Mouse (Mus musculus) mouse trophoblast stem cell (cell line): ENCODE results near the gene Galnt18.

Experiments used
- in situ Hi-C, 2 experiments: fragments of 300-500 bp; cut with MseI, MboI; formaldehyde crosslinking; loops; 2 replicates in 1 of 2; 3 replicates in 1 of 2; pipeline ENCODE4 v1.15.1; 2025

Galnt18 gene

DNA sequence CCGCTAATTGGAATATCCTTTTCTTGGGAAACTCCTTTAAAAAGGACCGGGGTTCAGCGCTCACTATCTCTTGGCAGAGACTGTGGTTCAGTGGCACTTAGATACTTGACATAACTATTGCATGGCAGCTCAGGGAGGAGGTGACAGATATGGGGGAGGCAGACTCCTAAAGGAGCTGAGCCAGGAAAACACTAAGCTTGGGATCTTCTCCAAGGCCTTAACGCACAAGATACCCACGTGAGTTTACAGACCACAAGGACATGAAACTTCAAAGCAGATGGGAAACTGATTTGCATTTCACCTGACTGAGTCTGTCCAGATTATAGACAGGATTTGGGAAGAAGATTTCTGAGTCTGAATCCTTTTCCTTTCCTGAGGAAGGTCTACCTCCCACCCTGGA is 141.3 kb downstream of the Galnt18 start:
- in situ Hi-C loops, result no loop called here

DNA sequence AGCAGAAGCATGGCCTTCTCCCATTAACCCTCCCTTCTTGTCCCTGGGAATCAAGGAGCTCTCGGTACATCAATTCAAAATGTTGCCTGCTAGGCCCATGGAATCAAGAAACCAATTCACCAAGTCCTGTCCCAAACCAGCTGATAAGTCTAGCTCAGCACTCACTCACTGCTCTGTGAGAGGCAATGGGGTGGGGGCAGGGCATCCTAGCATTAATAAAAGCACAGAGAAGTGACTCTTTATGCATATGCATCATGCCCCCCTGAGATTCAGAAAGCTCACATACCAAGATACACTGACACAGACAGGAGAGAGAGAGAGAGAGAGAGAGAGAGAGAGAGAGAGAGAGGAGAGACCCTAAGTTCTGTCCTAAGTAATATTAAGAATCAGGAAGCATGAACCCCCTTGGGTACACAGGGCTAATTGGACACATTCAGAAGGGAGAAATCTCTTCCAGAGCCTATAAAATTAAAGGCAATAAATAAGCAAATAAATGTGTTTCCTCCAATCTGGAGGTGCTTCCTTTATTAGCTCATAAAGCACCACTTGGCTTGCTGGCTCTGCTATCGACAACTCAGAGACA is 141.8 kb downstream of the Galnt18 start:
- in situ Hi-C loops, result no loop called here

- in situ Hi-C loops, result no loop called here
Measured at GRCm38 (mm10) chr7:111636503-111636902, 143.3 kb downstream of the Galnt18 start.

DNA sequence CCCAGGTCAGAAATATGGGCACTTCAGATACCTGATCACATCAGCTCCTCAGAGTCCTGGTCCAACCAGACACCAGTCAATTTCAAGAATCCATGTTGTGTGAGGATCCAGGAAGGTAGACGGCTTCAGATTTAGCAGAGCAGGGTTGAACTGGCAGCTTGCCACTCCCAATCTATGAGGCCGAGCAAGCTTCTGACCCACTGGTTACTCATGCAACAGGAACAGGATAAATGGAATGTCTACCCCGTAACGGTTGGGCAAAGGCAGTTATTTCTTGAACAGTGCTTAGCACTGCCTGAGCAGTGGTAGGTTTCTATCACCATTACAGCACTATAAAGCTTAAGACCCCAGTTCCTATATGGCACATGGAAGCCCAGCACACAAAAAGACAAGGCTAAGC is 148.5 kb downstream of the Galnt18 start:
- in situ Hi-C loops, result no loop called here

DNA sequence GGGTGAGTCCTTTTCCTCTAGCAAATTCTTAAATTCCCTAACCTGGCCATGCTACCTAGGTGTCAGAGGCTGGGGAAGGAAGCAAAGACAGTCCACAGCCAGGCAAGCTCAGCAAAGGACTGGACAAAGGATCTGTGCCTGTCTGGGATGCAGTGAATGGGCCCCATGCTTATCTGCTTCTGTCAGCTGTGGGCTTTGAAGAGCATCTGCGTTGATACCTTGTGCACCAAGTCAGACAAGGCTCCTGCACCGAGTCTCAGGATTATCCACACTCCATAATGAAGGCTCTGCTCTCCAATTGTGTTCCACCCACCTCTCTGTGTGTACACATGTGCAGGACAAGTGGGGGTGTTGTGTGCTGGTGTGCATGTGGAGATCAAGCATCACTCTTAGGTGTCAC is 153.5 kb downstream of the Galnt18 start:
- in situ Hi-C loops, result no loop called here

DNA sequence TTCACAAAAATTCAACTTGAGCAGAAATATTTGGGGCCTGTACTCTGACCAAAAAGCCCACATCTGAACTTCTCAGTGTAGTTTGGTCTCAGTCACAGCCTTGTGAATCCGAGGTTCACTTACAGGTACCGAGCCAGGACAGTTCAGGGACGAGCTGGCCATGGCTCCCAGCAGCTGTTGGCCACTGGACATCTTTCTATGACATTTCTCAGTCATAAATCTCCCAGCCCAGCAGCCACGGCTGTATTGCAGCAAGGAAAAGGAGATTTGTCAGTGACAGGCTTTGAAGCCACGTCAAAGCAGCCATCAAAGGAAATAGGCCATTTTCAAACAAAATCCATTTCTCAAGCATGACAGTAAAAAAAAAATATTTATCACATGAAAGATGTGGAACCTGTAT is 154.0 kb downstream of the Galnt18 start:
- in situ Hi-C loops, result no loop called here

DNA sequence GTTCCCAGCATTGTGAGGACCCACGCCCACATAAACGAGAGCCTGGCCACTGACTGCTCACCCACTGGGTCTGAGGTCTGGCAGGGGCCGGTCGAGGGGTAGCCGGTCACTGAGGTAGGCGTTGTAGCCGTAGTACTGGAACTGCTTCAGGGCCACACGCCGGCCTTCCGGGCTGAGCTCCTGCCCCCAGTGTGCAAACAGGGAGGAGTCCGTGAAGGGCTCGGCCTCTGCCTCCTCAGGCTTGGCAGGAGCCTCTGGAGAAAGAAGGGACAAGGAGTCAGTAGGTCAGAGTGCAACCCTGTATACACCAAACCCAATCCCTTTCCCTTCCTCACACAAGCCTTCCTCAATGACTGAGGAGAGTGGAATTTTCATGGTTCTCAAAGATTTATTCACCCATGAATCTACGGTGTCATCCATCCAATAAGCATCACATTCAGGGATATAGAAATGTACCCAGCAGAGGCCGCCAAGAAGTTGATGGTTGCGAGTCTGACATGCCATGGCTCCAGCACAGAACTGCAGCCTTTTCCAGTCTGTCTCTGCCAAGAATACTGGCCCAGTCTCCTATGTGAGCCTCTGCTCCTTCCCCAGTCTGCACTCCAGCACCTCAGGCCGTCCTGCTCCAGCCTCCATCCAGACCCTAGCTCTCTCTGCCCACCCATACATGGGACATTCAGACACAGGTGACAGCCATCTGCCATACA is 163.4 kb downstream of the Galnt18 start:
- in situ Hi-C loops, result no loop called here

- in situ Hi-C loops, result no loop called here
Measured at GRCm38 (mm10) chr7:111614471-111614870, 165.3 kb downstream of the Galnt18 start.

- in situ Hi-C loops, result no loop called here
Measured at GRCm38 (mm10) chr7:111607476-111607875, 172.3 kb downstream of the Galnt18 start.

DNA sequence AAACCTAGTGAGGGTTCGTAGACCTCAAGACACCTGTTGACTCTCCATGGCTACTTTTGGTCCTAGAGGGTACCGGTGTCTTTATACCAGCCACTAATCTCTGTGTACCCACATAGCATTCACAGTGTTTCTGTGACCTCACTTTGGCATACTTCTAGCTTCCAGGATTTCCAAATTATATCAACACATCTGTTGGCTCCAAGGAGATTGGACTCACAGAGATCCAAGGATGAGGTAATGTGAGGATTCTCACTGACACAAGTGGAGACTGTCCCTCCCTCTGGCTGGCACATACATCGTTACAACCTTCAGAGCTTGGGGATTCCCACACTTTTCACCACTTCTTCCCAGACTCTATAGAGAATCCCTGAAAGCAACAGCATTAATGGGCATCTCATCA is 173.7 kb downstream of the Galnt18 start:
- in situ Hi-C loops, result no loop called here

DNA sequence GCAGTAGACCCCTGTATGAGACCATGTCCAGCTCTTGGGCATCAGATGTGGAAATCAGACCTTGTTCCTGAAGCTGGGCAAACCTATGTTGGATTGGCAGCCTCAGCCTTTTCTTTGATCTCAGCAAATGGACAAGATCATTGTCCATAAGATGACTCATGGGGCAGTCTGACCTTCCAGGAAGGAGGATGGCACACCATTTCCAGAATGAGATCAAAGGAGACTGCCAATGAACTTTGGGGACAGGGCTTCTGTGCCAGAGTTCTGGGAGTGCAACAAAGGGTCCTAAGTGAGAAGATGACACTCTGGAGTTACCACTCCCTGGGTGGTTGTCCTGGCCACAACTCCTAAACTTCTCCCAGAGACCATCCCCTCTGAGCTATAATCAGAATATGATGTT is 174.1 kb downstream of the Galnt18 start:
- in situ Hi-C loops, result no loop called here

GRCm38 (mm10) chr7:111604578-111605208 is 175.1 kb downstream of the Galnt18 start:
- in situ Hi-C loops, result no loop called here

- in situ Hi-C loops, result no loop called here
Measured at GRCm38 (mm10) chr7:111603186-111603585, 176.6 kb downstream of the Galnt18 start.

DNA sequence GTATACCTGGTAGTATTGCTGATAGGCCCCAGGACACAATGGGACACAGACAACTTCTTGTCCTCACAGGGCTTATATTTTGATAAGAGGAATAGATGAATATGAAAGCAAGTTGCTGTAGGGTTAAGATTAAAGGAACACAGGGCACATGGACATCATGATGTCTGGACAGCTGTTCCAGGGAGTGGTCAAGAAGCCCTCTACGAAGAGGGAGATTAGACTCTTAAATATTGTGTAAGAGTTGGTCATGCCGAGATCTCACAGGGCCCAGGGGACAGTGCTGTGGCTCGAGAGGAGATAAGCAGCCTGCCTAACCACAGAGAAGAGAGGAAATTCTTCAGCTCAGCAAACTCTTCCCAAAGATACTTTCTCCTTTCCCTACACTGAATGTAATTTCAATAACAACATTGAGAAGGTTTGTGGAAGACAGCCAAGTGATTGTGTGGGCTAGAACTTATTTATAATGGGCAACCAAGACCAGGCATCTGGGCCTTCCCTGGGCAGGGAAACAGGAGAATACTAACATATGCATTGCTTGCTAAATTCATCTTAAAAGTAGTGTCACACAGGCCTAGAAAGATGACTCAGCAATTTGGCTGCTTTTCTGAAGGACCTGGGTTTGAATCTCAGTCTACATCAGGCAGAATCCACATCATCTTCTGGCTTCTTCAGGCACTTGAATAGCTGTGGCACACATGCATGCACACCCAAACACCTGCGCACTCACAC is 178.3 kb downstream of the Galnt18 start:
- in situ Hi-C loops, result no loop called here

- in situ Hi-C loops, result no loop called here
Measured at GRCm38 (mm10) chr7:111600756-111601155, 179.0 kb downstream of the Galnt18 start.

DNA sequence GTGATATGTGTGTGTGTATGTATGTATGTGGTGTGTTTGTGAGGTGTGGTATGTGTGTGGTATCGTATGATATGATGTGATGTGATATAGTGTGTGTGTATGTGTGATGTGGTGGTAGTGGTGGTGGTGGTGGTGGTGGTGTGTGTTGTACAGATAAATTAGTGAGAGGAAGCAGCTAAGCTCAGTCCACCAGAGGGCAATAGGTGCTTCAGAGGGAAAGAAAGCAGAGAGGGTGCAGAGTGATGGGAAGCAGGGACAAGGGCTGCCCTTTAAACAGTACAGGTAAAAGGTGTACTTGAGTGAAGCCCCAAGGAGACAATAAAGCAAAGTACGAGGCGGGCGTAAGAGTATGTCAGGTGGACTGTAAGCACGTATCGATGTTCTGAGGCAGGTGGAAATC is 186.1 kb downstream of the Galnt18 start:
- in situ Hi-C loops, result no loop called here

GRCm38 (mm10) chr7:111589506-111590125 is 190.2 kb downstream of the Galnt18 start:
- in situ Hi-C loops, result no loop called here

- in situ Hi-C loops, result no loop called here
Measured at GRCm38 (mm10) chr7:111588291-111588781, 191.4 kb downstream of the Galnt18 start.

DNA sequence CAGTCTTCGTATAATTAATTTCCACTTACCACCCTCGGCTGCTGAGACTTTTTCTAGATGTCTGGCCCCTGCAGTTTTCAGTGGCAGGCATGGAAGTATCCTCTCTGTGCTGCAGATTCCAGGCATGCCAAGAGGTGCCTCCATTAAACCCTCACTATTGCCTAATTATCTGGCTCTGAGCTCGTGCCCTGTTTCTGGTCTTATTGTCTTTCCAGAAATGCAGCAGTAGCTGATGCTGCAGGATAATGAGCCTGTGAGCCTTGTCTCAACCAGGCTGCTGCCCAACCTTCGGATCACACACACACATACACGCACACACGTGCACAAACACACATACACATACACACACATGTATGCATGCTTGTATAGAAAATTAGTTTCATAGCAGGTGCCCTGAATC is 199.2 kb downstream of the Galnt18 start:
- in situ Hi-C loops, result no loop called here

DNA sequence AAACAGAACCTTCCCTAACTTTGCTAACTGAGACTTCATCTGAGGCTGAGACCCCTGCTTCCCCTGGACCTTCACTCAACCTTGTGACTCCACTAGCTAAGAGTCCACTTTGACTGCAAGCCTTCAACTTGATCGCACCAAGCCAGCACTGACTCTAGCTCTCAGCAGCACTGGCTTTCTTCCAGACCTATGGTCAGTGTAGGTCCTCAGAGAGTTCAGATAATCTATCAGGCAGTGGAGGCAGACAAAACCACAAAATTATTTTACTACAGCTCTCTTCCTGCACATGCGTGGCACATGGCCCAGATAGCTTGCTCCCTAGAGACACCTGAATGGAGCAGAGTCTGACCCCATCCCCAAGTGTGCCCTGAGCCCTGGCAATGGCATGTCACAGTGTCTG is 204.7 kb downstream of the Galnt18 start:
- in situ Hi-C loops, result no loop called here

DNA sequence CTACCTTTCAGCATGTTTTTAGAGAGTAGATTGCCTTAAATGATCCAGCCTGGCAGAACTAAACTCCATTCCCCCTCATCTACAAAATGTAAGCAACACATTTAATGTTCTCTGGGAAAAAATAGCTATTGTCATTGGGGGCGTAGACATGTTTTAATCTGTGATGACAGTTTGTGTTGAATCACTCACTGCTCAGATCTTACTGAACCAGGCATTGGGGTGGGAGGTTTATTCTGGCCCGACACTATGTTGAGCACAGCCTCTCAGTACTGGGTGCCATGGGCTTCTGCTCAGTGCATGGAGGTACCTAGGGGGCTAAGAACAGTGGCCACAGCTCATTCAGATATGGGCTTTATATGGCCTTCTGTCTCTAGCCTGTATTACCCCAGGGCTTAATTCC is 207.4 kb downstream of the Galnt18 start:
- in situ Hi-C loops, result loop anchor here in 1 of 2 experiments (25.0 kb wide), 1 partner anchor 390 kb away; no protein-coding TSS in a partner anchor

DNA sequence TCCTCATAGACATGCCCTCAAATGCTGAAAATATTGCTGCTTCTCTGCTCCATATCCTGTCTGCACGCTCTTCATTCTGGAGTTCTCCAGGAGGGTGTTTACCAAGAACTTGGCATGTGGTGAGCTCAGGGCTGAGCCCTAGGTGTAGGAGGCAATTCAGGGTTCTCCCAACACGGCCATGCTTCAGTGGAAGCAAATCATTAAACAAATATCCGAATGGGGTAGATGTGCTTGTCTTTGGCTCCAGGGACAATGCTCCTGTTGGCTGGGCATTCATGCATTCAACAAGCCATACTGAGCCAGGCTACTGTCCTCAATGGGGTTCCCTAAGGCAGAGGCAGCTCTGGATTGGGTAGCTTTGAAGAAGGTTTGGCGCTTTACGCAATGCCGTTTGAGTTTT is 212.9 kb downstream of the Galnt18 start:
- in situ Hi-C loops, result loop anchor here in 1 of 2 experiments (25.0 kb wide), 1 partner anchor 395 kb away; no protein-coding TSS in a partner anchor
